Mouse (Mus musculus): Measurements from ENCODE around the gene Mnat1.

DNA sequence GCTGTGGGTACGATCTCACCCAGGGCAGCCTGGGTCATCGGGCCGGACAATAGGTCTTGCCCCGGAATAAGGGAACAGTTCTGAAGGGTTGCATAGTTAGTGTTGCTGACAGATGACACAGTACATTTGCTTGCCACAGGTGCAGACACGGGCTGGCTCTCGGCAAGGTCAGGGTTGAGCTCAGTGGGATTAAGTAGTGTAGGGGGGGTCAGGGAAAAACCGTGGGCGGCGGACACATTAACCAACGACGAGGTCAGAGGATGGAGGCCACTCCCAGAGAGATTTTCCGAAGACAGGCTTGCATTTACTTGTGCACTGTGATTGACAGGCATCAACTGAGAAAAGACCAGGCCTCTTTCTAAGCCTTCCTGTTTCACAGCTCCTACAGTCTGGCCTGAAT lies 19.8 kb upstream of the Mnat1 start:
- TF ChIP-seq POLR2A (IDR thresholded peaks at IDR 0.05; ENCODE audit: borderline replicate concordance, insufficient read depth, low read length) (no peak), CTCF (IDR thresholded peaks at IDR 0.05; ENCODE audit: borderline replicate concordance, insufficient read depth, low read depth, low read length) (no peak)

All from cerebellum, adult 2 months (tissue).